Mouse (Mus musculus): ENCODE data around the gene Apbb1ip.

DNA sequence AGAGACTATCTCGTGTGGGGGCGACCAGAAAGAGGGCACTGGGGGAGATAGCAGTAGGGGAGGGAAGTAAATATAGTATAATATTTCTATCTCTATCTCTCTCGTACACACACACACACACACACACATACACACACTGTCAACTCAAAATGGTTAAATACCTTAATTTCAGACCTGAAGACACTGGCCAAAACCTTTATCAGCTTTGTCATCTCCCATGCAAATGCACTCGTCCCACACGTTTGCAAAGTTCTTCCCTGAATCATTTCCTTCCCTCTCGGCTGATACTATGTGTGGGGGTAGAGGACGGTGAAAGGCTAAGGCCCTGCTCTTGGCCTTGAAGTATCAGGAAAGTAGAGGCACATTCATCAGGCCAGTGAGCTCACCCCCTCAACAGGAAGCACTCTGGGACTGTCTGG is 12.8 kb upstream of the Apbb1ip start:
- no peak for TF ChIP-seq GATA1 (IDR thresholded peaks at IDR 0.05; ENCODE audit: borderline replicate concordance, low read length)
- no peak for TF ChIP-seq FLI1 (IDR thresholded peaks at IDR 0.05; ENCODE audit: low read length)

Measured in megakaryocyte, embryonic 14.5 days (primary cell).